Mouse (Mus musculus) intestine, embryonic 16.5 days (tissue): ENCODE measurements around the gene Fam122c. TPM values are rescaled to one million over a fixed set of nuclear protein-coding genes. Genes with fewer than 3 reads are reported as not detected.
"Not testable (repeated sequence)": the region's sequence is repeated elsewhere in the genome, so short reads cannot be mapped to it uniquely, and the experiment has no call there.

Experiments used
- ATAC-seq: fragments of 200-750 bp; cut with Nextera tagmentation; 2 replicates; pipeline ENCODE4 v1.8.0; 2017; ENCODE audit warnings: moderate TSS enrichment, moderate library complexity
- H3K27ac ChIP-seq: fragments of 300-500 bp; sonication (generic); 2 replicates; pipeline ENCODE4 v1.5.1; 2014; ENCODE audit warnings: mild to moderate bottlenecking, low read length
- H3K27me3 ChIP-seq: fragments of 300-500 bp; sonication (generic); replicated peaks from 2 replicates; pipeline ENCODE4 v1.6.1; 2014; ENCODE audit warnings: low read length, control low read depth, mixed read lengths; ENCODE audit not compliant: control insufficient read depth, insufficient read depth
- H3K36me3 ChIP-seq: fragments of 300-500 bp; sonication (generic); 2 replicates; pipeline ENCODE4 v1.6.1; 2014; ENCODE audit warnings: low read length, control low read depth; ENCODE audit not compliant: control insufficient read depth, insufficient read depth
- H3K4me1 ChIP-seq: fragments of 300-500 bp; sonication (generic); 2 replicates; pipeline ENCODE4 v1.6.1; 2014; ENCODE audit warnings: low read length, control low read depth, mixed read lengths; ENCODE audit not compliant: control insufficient read depth, insufficient read depth
- H3K4me2 ChIP-seq: fragments of 300-500 bp; sonication (generic); 2 replicates; pipeline ENCODE4 v1.6.1; 2014; ENCODE audit warnings: low read depth, low read length, control low read depth
- H3K4me3 ChIP-seq: fragments of 300-500 bp; sonication (generic); 2 replicates; pipeline ENCODE4 v1.5.1; 2014; ENCODE audit warnings: mild to moderate bottlenecking, low read length
- H3K9ac ChIP-seq: fragments of 300-500 bp; sonication (generic); 2 replicates; pipeline ENCODE4 v1.6.1; 2014; ENCODE audit warnings: low read depth, low read length
- H3K9me3 ChIP-seq: fragments of 300-500 bp; sonication (generic); 2 replicates; pipeline ENCODE4 v1.6.1; 2016; ENCODE audit warnings: low read length, control low read depth; ENCODE audit not compliant: control insufficient read depth
- WGBS: fragments of 180-500 bp; shearing (Covaris S2); extraction: QIAGEN DNeasy Blood & Tissue Kit; methylation state at CpG from one replicate; pipeline ENCODE4 v1.1.7; 2014; 5-methylcytosine and 5-hydroxymethylcytosine counted together
- polyA plus RNA-seq: library from polyadenylated mRNA; unstranded; fragments of >200 nt; fragmentation: Nextera tagmentation; extraction: Ambion mirVana; gene quantifications from 2 replicates; pipeline ENCODE4 v1.2.1, GENCODE M21; 2015

Fam122c gene
- polyA plus RNA-seq, 1 experiment from 2014 or later = not detected

DNA sequence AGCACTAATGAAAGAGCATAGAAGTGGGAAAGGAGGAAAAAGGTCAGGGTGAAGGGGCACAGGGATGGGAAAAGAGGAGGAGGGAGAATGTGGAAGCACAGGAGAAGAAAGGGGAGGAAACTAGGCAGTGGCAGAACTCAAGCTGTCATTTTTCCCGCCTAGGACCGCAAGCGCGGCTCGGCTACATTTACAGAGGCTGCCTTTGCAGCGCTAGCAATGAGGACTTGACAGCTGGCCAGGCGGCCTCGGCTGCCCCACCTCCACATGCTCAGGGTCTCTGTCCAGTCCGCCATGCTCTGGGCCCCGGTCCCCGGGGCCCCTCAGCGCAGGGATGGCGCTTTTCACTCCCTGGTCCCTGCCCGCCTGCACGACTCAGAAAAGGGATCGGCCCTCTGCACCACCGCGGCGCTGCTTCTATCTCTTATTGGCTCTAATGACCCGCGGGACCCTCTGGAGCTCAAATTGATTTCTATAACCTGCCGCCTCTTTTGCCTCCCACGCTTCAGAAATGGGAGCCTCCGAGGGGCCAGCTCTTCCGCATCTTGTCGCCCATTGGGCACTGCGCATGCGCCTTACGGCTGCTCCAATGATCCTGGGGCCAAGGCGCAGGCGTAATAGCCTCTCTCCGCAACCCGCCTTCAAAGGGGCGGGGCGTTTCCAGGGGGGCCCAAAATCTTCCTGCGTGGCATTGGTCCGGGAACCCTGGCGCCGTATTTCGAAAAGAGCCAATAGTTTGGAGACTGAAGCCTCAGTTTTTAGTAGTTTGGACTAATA lies 3.7 kb upstream of the Fam122c start, which contains the start of gene Fam122b:
TSS of gene Fam122b (minus strand) at position 517 of the 774 bp plus-strand sequence.
- WGBS = 14% methylated on average over 40 of the region's 40 CpGs
- H3K27me3 ChIP-seq = no peaks in the 10 kb centered on the region
- peak within 1 kb of the TSS; percentile 70 for H3K9ac ChIP-seq
- H3K4me3 ChIP-seq = peak within 1 kb of the TSS; percentile 64
- 0 out of 2 replicates have a peak, but pooled peaks cover 2% of the 10 kb centered on the region for H3K4me1 ChIP-seq
- H3K9me3 ChIP-seq = no peaks in the 10 kb centered on the region
- peak; percentile 87 for ATAC-seq
- H3K36me3 ChIP-seq = no peaks in the 10 kb centered on the region
- H3K27ac ChIP-seq = peak within 1 kb of the TSS; percentile 66
- H3K4me2 ChIP-seq = peak within 1 kb of the TSS; percentile 56

DNA sequence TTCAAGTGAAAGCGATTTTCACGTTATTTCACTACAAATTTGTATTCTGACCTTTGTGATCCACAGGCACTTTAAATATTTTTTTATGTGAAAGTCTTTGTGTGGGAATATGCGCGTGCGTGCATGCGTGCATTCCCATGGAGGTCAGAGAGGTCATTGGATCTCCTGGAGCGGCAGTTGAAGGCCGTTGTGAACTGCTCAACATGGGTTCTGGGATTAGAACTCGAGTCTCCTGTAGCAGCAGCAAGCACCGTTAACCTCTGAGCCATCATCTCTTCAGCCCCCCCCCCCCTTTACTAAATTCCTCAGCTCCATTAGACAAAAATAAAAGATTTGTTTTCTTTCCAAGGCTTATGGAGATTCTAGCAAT lies 3.2 kb upstream of the Fam122c start:
- H3K36me3 ChIP-seq = no peaks in the 10 kb centered on the region
- no peak overlapping the region for H3K9ac ChIP-seq
- WGBS = 22% methylated on average over 10 of the region's 10 CpGs
- H3K9me3 ChIP-seq = no peaks in the 10 kb centered on the region
- H3K4me3 ChIP-seq = peak overlapping the region; percentile 64
- ATAC-seq = no peak
- H3K4me2 ChIP-seq = peak overlapping the region; percentile 43
- 0 out of 2 replicates have a peak, but pooled peaks cover 2% of the 10 kb centered on the region for H3K4me1 ChIP-seq
- no peak overlapping the region for H3K27ac ChIP-seq
- H3K27me3 ChIP-seq = no peaks in the 10 kb centered on the region

DNA sequence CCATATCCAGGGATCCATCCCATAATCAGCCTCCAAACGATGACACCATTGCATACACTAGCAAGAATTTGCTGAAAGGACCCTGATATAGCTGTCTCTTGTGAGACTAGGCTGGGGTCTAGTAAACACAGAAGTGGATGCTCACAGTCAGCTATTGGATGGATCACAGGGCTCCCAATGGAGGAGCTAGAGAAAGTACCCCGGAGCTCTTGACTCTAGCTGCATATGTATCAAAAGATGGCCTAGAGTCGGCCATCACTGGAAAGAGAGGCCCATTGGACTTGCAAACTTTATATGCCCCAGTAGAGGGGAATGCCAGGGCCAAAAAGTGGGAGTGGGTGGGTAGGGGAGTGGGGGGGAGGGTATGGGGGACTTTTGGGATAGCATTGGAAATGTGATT lies 1.6 kb upstream of the Fam122c start:
- not testable (repeated sequence) for H3K4me3 ChIP-seq, ATAC-seq, H3K9me3 ChIP-seq, H3K36me3 ChIP-seq, H3K27me3 ChIP-seq, H3K9ac ChIP-seq, H3K4me1 ChIP-seq, H3K27ac ChIP-seq, H3K4me2 ChIP-seq
- WGBS = 70% methylated on average over 3 of the region's 3 CpGs

DNA sequence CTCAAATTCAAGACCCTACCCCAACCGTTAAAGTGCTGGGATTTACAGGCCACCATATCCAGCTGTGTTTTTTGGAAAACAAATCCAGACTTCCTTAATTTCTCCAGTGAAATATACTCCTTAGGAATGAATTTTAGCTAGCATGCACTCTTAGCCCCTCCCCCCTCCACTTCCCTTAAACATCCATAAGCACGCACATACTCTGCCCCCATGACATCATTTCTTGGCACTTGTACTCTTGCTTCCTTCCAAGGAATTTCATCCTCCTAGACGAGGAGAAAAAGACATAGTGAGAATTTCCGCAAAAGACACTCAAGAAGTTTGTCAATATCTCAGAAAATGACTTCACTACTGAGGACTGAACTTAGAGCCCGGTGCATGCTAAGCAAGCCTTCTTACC lies 14.7 kb downstream of the Fam122c start:
- Histone ChIP-seq H3K4me3 (no peak overlapping the region), H3K27ac (no peak overlapping the region), H3K4me2 (no peak overlapping the region), H3K27me3 (no peaks in the 10 kb centered on the region), H3K9ac (no peak overlapping the region), H3K4me1 (no peaks in the 10 kb centered on the region), H3K9me3 (no peaks in the 10 kb centered on the region), H3K36me3 (no peaks in the 10 kb centered on the region)
- 61% methylated on average over 5 of the region's 5 CpGs for WGBS
- 0 out of 2 replicates have a peak, but pooled peaks have one; percentile 28 for ATAC-seq

DNA sequence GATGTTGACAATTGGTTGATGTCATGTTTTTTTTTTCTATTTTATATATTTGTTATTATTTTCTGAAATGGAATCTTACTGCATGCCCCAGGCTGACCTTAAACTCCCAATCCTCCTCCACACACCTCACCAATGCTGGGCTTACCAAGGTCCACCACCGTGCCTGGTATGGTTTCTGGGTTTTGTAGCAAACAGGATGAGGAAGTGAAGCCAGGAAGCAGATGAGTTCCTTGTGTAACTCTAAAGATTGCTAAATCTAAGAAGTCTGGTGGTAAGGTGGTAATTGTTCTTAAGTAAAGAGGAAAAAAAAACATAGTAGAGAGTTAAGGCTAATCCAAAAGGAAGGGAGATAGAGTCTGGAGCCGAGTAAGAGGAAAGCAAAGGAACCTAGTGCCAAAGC lies 47.3 kb downstream of the Fam122c start:
- Histone ChIP-seq H3K9ac (no peak overlapping the region), H3K27me3 (no peaks in the 10 kb centered on the region), H3K27ac (no peak overlapping the region), H3K9me3 (no peaks in the 10 kb centered on the region), H3K4me2 (no peak overlapping the region), H3K4me3 (no peak overlapping the region), H3K36me3 (no peaks in the 10 kb centered on the region), H3K4me1 (no peaks in the 10 kb centered on the region)
- ATAC-seq = no peak
- 67% methylated on average over 2 of the region's 2 CpGs for WGBS

DNA sequence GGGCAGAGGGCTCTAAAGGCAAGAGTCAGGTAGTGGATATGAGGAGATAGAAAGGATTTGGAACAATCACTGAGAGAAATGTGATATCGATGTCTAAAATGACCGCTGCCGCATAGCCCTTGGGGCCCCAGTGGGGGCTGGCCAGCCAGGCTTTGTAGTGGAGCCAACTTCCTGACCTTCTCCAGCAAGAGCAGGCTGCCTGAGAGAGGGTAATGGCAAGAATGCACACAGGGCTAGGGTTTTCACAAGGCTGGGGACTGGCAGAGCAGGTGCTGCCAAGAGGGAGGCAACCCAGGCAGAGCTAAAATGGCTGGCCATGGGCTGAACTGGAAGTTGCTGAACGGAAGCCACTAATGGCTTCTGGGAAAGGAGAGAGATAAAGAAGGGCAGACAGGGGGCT lies 47.9 kb downstream of the Fam122c start:
- no peaks in the 10 kb centered on the region for H3K9me3 ChIP-seq
- no peak overlapping the region for H3K4me2 ChIP-seq
- no peaks in the 10 kb centered on the region for H3K27me3 ChIP-seq
- no peak overlapping the region for H3K9ac ChIP-seq
- no peaks in the 10 kb centered on the region for H3K4me1 ChIP-seq
- no peak for ATAC-seq
- H3K27ac ChIP-seq = no peak overlapping the region
- WGBS = 78% methylated on average over 4 of the region's 4 CpGs
- H3K4me3 ChIP-seq = no peak overlapping the region
- H3K36me3 ChIP-seq = no peaks in the 10 kb centered on the region

DNA sequence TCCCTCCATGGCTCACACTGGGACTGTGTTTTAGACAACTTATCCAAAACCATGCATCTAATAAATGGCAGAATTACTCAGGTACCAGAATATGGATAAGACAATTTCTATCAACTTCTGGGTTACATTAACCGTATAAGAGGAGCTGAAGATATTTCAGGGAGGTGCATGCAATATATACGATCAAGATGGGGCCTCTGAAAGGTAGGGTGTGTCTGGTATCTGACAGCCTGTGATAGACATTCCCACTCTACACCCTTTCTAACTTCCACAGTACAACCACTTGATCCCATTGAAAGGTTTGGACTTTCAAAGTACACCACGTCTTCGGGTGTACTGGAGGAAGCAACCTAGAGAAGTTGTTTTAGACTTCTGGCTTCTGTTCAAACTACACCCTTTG lies 57.2 kb downstream of the Fam122c start:
- 88% methylated on average over 4 of the region's 4 CpGs for WGBS
- H3K4me2 ChIP-seq = no peak overlapping the region
- H3K27me3 ChIP-seq = no peaks in the 10 kb centered on the region
- no peaks in the 10 kb centered on the region for H3K4me1 ChIP-seq
- H3K9ac ChIP-seq = no peak overlapping the region
- H3K27ac ChIP-seq = no peak overlapping the region
- ATAC-seq = no peak
- no peaks in the 10 kb centered on the region for H3K9me3 ChIP-seq
- no peaks in the 10 kb centered on the region for H3K36me3 ChIP-seq
- H3K4me3 ChIP-seq = no peak overlapping the region

DNA sequence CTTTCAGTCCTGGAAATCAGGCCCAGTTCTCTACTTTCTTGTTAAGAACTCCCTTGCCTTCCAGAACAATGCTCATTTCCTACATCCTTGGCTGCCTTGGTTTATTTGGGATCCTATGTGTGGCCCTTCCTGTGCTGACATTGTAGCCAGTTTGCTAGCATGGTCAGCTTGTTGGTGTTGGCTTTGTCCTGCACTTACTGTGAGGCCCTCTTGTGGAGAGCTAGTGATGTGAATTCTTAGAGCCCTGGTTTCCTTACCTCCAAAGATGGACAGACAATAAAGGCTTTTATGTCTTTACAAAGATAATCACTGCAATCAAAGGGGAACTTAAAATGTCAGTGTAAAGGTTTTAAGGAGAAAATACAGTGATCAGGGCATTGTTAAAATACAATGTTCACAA lies 64.1 kb downstream of the Fam122c start:
- no peaks in the 10 kb centered on the region for H3K4me1 ChIP-seq
- H3K4me3 ChIP-seq = no peak overlapping the region
- H3K4me2 ChIP-seq = no peak overlapping the region
- H3K36me3 ChIP-seq = no peaks in the 10 kb centered on the region
- ATAC-seq = no peak
- H3K27me3 ChIP-seq = no peaks in the 10 kb centered on the region
- no peak overlapping the region for H3K27ac ChIP-seq
- no peak overlapping the region for H3K9ac ChIP-seq
- no peaks in the 10 kb centered on the region for H3K9me3 ChIP-seq

DNA sequence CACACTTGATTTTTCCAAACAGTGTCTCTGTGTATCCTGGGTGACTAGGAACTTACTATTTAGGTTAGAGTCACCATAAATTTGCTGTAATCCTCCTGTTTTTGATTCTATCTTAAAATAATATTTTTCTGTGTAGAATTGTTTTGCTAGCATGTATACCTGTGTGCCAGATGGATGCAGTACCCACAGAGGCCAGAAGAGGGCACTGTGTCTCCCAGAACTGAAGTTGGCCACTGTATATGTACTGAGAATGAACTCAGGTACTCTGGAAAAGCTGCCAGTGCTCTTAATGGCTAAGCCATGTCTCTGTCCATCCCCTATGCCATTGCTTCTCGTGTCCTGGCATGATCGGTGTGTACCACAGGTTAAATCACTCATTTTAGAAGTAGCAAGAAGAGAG lies 68.3 kb downstream of the Fam122c start:
- Histone ChIP-seq H3K27ac (no peak overlapping the region), H3K4me1 (no peaks in the 10 kb centered on the region), H3K27me3 (no peaks in the 10 kb centered on the region), H3K4me3 (no peak overlapping the region), H3K4me2 (no peak overlapping the region), H3K9ac (no peak overlapping the region), H3K9me3 (no peaks in the 10 kb centered on the region), H3K36me3 (no peaks in the 10 kb centered on the region)
- no peak for ATAC-seq
- WGBS = 63% methylated on average over 2 of the region's 2 CpGs

DNA sequence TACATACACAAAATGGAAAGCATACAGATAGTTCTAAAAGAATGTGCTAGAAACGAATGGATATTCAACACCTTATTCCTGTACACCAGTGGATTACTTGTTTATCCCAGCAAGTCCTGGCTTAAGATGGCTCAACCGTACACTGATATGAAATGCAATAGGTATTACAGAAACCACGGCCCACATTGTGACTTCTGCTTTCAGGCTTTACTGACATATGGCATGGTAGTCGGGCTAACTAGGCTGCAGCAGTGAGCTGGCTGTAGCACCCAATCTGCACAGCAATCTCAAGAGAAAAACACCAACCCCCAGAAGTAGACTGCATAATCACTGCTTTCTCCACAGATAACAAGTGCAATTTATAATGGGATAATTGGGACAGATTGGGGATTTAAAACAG lies 75.2 kb downstream of the Fam122c start:
- no peaks in the 10 kb centered on the region for H3K27me3 ChIP-seq
- no peak overlapping the region for H3K4me3 ChIP-seq
- no peaks in the 10 kb centered on the region for H3K36me3 ChIP-seq
- WGBS = 92% methylated on average over 4 of the region's 4 CpGs
- H3K4me1 ChIP-seq = no peaks in the 10 kb centered on the region
- no peaks in the 10 kb centered on the region for H3K9me3 ChIP-seq
- no peak overlapping the region for H3K27ac ChIP-seq
- H3K4me2 ChIP-seq = no peak overlapping the region
- H3K9ac ChIP-seq = no peak overlapping the region
- ATAC-seq = no peak
